Mouse (Mus musculus): ENCODE data around the gene Vmn2r53. TPM values are rescaled to one million over a fixed set of nuclear protein-coding genes. Genes with fewer than 3 reads are reported as not detected.
"Not testable (repeated sequence)": the region's sequence is repeated elsewhere in the genome, so short reads cannot be mapped to it uniquely, and the experiment has no call there.

Vmn2r53 gene
- under 1 TPM; 0.04 to 0.09 TPM for polyA plus RNA-seq (2017; shearing (Covaris generic))

DNA sequence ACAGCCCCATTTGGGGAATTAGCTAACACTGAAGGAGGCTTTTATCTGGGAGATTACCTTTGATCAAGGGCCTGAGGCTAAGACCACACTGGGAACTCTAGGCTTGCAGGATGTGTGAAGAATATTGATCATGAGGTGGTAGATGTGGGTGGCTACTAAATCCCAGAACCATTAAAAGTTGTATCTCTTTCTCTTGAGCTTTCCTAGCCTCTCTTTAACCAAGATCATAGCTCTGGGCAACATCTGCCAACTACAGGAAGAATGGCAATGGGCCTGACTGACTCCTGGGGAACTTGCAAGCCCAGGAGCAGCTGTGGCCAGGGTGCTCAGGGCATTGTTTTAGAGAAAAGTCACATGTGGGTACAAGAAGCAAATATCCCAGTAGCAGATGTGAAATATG lies at the start of gene Vmn2r53:
Gene Vmn2r53, minus strand, starts transcription at position 101 of the 400 bp plus-strand sequence.
- ATAC-seq: no peak

- not testable (repeated sequence) for ATAC-seq
These were observed 31.6 kb upstream of the Vmn2r53 start, which contains the start of gene Vmn2r54 for GRCm38 (mm10) chr7:12640219-12640618. Gene Vmn2r54, minus strand, starts transcription at chr7:12640319.

Other genes with a start within 250 kb of the Vmn2r53 start
- under 1 TPM in 1 of 2 experiments, not detected in 1; 0.19 TPM for gene Vmn1r84, start 239.5 kb downstream of the Vmn2r53 start, polyA plus RNA-seq (2017; shearing (Covaris generic))
- gene Zfp551, start 186.0 kb downstream of the Vmn2r53 start, polyA plus RNA-seq (2017; shearing (Covaris generic)): 1 to 10 TPM; 3.1 to 3.6 TPM
- 1 to 10 TPM; 6.2 TPM for gene Zfp606, start 130.5 kb downstream of the Vmn2r53 start, polyA plus RNA-seq (2017; shearing (Covaris generic))
- not detected for gene 2900092C05Rik, start 96.3 kb downstream of the Vmn2r53 start, polyA plus RNA-seq (2017; shearing (Covaris generic))
- not detected for gene Vmn2r54, start 31.5 kb upstream of the Vmn2r53 start, polyA plus RNA-seq (2017; shearing (Covaris generic))
- not detected for gene Vmn2r55, start 76.2 kb upstream of the Vmn2r53 start, polyA plus RNA-seq (2017; shearing (Covaris generic))
- gene Vmn2r56, start 126.2 kb upstream of the Vmn2r53 start, polyA plus RNA-seq (2017; shearing (Covaris generic)): under 1 TPM; 0.08 to 0.12 TPM
- gene Zscan18, start 194.8 kb upstream of the Vmn2r53 start, polyA plus RNA-seq (2017; shearing (Covaris generic)): under 1 TPM; 0.25 to 0.29 TPM
- gene Zfp329, start 210.1 kb upstream of the Vmn2r53 start, polyA plus RNA-seq (2017; shearing (Covaris generic)): 10 to 100 TPM; 16.8 to 20.2 TPM
- 10 to 100 TPM; 56.1 to 72.2 TPM for gene Zfp110, start 226.0 kb upstream of the Vmn2r53 start, polyA plus RNA-seq (2017; shearing (Covaris generic))

Measured in activated CD4-positive, CD25-positive, alpha-beta regulatory T cell, adult 4 months (primary cell).